Mouse (Mus musculus) megakaryocyte, adult 5-6 weeks (primary cell): ENCODE results near the gene Pgap1. TPM values are rescaled to one million over a fixed set of nuclear protein-coding genes. Genes with fewer than 3 reads are reported as not detected.

Source experiments
- ATAC-seq: 2 replicates; pipeline ENCODE4 v1.8.0; 2016; ENCODE audit warnings: mild to moderate bottlenecking, inconsistent platforms; ENCODE audit not compliant: poor library complexity, severe bottlenecking
- total RNA-seq, 2 experiments: library from RNA; stranded (forward) in 1 of 2; stranded (reverse) in 1 of 2; fragments of 153-499, 151-499 nt in 1 of 2; fragments of 221-1000, 200-1000 nt in 1 of 2; gene quantifications; 2 replicates each; pipeline versions ENCODE4 v1.2.3 to v1.2.4; 2015 to 2017

The Pgap1 gene
- total RNA-seq, 2 experiments from 2014 or later = 16.8 to 29.5 TPM

- ATAC-seq = peak; percentile 97
These were observed 33.8 kb downstream of the Pgap1 start for GRCm38 (mm10) chr1:54523717-54524116.

GRCm38 (mm10) chr1:54520062-54520577 is 37.4 kb downstream of the Pgap1 start:
- no peak for ATAC-seq

GRCm38 (mm10) chr1:54513836-54514235 is 43.6 kb downstream of the Pgap1 start:
- ATAC-seq = no peak

GRCm38 (mm10) chr1:54498496-54498895 is 59.0 kb downstream of the Pgap1 start:
- no peak for ATAC-seq

- no peak for ATAC-seq
These were observed 61.2 kb downstream of the Pgap1 start for GRCm38 (mm10) chr1:54496254-54496653.

GRCm38 (mm10) chr1:54493496-54493895 is 64.0 kb downstream of the Pgap1 start:
- ATAC-seq = no peak

- no peak for ATAC-seq
These were observed 65.0 kb downstream of the Pgap1 start for GRCm38 (mm10) chr1:54492435-54492841.

- no peak for ATAC-seq
These were observed 72.6 kb downstream of the Pgap1 start for GRCm38 (mm10) chr1:54484744-54485420.

- ATAC-seq = no peak
These were observed 77.0 kb downstream of the Pgap1 start for GRCm38 (mm10) chr1:54480491-54480890.

- no peak for ATAC-seq
These were observed 88.8 kb downstream of the Pgap1 start for GRCm38 (mm10) chr1:54468662-54469061.

- no peak for ATAC-seq
These were observed 90.1 kb downstream of the Pgap1 start for GRCm38 (mm10) chr1:54467366-54467765.

- no peak for ATAC-seq
These were observed 105.4 kb downstream of the Pgap1 start for GRCm38 (mm10) chr1:54452116-54452515.

- ATAC-seq = peak; percentile 95
These were observed 108.7 kb downstream of the Pgap1 start for GRCm38 (mm10) chr1:54448833-54449232.

- peak; percentile 67 for ATAC-seq
These were observed 113.8 kb downstream of the Pgap1 start for GRCm38 (mm10) chr1:54443641-54444040.

- ATAC-seq = no peak
These were observed 118.4 kb downstream of the Pgap1 start for GRCm38 (mm10) chr1:54439080-54439476.

GRCm38 (mm10) chr1:54438340-54439079 is 119.0 kb downstream of the Pgap1 start, which contains the start of gene Gtf3c3:
Gtf3c3 (minus strand) TSS chr1:54438971.
- ATAC-seq = peak; percentile 99

Other genes with a start within 250 kb of the Pgap1 start
- 12.6 and 13.8 TPM in 2 replicates for gene Gtf3c3, start 118.7 kb downstream of the Pgap1 start, total RNA-seq (2015)
- gene Gtf3c3, start 118.7 kb downstream of the Pgap1 start, total RNA-seq (2017) = 15.2 and 20.2 TPM in 2 replicates